Mouse (Mus musculus) G1E (cell line): ENCODE data around the gene Thyn1.

Source experiments
- CTCF ChIP-seq: IDR thresholded peaks from 2 replicates; pipeline ENCODE4 v1.5.1; 2012; ENCODE audit warnings: low read depth, low read length, inconsistent platforms, mixed read lengths
- GATA1 ChIP-seq: IDR thresholded peaks from 2 replicates; pipeline ENCODE4 v1.6.1; 2012; ENCODE audit warnings: borderline replicate concordance, low read length, inconsistent platforms, mixed read lengths
- POLR2AphosphoS5 ChIP-seq: IDR thresholded peaks from 2 replicates; pipeline ENCODE4 v1.6.1; 2012; ENCODE audit warnings: low read depth, low read length, inconsistent platforms; ENCODE audit not compliant: insufficient replicate concordance

GRCm38 (mm10) chr9:27049492-27049891 lies 50.0 kb downstream of the Thyn1 start:
- TF ChIP-seq GATA1 (no peak), CTCF (no peak), POLR2AphosphoS5 (no peak)
